Mouse (Mus musculus): ENCODE measurements around the gene Gatad2b.

DNA sequence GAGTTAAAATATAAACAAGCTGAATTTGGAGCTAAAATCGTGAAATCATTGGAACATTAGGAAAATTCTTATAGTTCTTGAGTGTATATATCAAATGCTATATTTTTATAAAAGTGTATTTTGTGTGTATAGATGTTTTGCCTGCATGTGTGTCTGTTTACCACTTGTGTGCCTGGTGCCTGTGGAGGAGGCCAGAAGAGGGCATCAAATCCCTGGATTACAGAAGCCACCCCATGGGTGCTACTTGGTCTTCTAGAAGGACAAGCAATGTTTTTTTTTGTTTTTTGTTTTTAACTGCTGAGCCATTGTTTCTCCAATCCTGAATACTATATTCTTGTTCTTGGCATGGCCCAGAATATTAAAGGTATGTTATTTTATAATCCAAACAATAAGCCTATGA lies 2.4 kb upstream of the Gatad2b start:
- TF ChIP-seq CTCF (conservative IDR thresholded peaks at IDR 0.05; ENCODE audit: low read length) = no peak
- no peak for TF ChIP-seq NANOG (IDR thresholded peaks at IDR 0.05; ENCODE audit: borderline replicate concordance, low read length)
